Mouse (Mus musculus): Measurements from ENCODE around the gene Kif26b. TPM values are rescaled to one million over a fixed set of nuclear protein-coding genes. Genes with fewer than 3 reads are reported as not detected.
A peak's percentile ranks its signal among the peaks of the same experiment; 100 is the strongest.

Kif26b gene
- polyA plus RNA-seq, 1 experiment from 2014 or later, result 28.6 TPM

DNA sequence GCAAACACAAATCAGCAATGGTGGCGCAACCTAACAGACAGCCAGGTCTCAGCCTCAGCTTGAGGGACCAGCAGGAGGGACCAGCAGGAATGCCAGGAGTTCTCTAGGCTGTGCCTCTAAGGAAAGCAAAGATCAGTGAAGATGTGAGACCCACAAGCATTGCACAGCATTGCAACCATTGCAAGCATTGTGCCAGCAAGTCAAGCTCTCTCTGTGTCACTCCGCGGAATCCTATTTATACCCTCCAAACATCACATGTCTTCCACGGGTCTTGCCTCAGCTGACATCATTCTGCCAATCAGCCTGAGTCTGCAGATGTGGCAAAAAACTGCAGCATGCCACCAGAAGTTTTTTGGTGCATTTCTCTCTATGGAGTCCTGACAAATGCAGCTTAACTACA, 411.4 kb downstream of the Kif26b start:
- no peak overlapping the region for H3K4me2 ChIP-seq
- no peak overlapping the region for H3K4me3 ChIP-seq
- H3K4me1 ChIP-seq, result peaks cover 36% of the 10 kb centered on the region
- ATAC-seq (ENCODE audit: insufficient number of reproducible peaks, insufficient read depth, low FRiP score, low TSS enrichment, low read depth), result no peak
- no peaks in the 10 kb centered on the region for H3K9me3 ChIP-seq
- 87% methylated on average over 4 of the region's 4 CpGs for WGBS
- H3K27ac ChIP-seq, result no peak overlapping the region
- no peak overlapping the region for H3K9ac ChIP-seq
- H3K36me3 ChIP-seq, result peaks cover 4% of the 10 kb centered on the region; the same call in 1 of the 2 replicates
- H3K27me3 ChIP-seq, result no peaks in the 10 kb centered on the region

DNA sequence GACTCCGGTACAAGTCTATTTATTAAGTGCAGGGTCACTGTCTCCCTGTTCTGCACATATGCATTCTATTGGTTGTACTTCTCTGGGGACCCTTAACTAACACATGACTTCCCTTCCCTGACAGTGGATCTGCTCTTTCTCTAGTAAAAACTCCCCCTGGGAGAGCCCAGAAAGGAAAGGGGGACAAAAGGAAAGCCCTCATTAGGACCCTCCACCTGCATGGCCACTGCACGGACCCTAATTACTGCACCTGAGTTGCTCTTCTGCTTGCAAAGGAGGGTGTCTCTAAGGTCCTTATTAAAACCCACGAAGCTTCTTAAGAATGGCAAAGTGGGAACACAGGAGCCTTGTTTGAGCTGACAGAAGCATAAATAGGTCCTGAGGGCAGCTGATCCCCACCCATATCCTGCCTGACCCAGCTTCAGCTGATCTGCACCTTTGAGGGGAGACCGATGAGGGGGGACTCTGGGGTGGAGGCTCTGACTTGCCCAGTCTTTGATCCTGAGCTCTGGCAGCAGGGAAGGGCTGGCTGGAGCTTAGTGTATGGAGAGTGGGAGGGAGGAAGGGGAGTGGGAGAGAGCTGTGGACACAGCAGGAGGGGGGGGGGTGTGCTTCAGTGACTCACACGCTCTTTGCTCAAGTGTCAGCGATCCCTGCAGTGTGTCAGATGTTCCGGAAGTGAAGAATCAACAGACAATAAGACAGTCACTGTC, 413.5 kb downstream of the Kif26b start:
- ATAC-seq (ENCODE audit: insufficient number of reproducible peaks, insufficient read depth, low FRiP score, low TSS enrichment, low read depth), result no peak
- peaks cover 20% of the 10 kb centered on the region for H3K4me1 ChIP-seq
- H3K9me3 ChIP-seq, result no peaks in the 10 kb centered on the region
- no peaks in the 10 kb centered on the region for H3K27me3 ChIP-seq
- H3K36me3 ChIP-seq, result peaks cover 4% of the 10 kb centered on the region; the same call in 1 of the 2 replicates
- no peak overlapping the region for H3K27ac ChIP-seq
- 38% methylated on average over 7 of the region's 7 CpGs for WGBS
- H3K4me2 ChIP-seq, result no peak overlapping the region
- no peak overlapping the region for H3K4me3 ChIP-seq
- no peak overlapping the region for H3K9ac ChIP-seq

DNA sequence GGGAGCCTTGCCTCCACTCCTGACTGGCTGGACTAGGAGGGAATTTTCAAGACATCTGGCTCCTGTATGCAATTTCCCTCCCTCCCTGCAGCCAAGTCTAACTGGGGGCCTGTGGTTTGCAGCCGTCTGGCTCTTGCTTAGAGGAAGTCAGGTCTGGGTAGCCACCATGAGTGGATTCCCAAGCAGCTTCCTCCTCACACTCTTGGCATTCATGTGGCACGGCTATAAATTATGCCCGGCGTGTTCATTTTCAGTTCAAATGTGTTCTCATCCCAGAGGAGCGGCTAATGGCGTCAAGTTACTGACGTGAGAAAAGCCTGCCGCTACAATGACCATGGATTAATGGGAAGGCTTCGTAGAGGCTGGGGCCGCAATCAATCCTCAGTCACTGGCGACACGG, 424.0 kb downstream of the Kif26b start:
- H3K36me3 ChIP-seq, result no peaks in the 10 kb centered on the region
- H3K4me3 ChIP-seq, result no peak overlapping the region
- no peak for ATAC-seq (ENCODE audit: insufficient number of reproducible peaks, insufficient read depth, low FRiP score, low TSS enrichment, low read depth)
- peaks cover 20% of the 10 kb centered on the region for H3K4me1 ChIP-seq
- WGBS, result 53% methylated on average over 12 of the region's 12 CpGs
- H3K4me2 ChIP-seq, result no peak overlapping the region; the same call in 1 of the 2 replicates
- peaks cover 7% of the 10 kb centered on the region; the same call in 1 of the 2 replicates for H3K9me3 ChIP-seq
- 0 out of 2 replicates have a peak overlapping the region, but pooled peaks have one; percentile 16 for H3K9ac ChIP-seq
- H3K27ac ChIP-seq, result peak overlapping the region; percentile 71
- H3K27me3 ChIP-seq, result no peaks in the 10 kb centered on the region

DNA sequence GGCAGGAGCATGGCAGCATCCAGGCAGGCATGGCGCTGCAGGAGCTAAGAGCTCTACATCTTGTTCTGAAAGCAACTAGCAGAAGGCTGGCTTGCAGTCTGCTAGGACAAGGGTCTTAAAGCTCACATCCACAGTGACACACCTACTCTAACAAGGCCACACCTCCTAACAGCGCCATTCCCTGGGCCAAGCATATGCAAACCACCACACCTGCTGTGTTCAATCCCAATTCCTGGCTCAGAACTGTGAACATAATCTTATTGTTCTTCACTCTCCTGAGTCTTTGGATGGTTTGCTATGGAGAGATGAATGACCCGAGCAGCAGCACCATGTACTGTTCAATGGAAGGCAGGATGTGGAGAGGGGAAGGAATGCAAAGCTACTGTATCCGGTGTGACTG, 429.7 kb downstream of the Kif26b start:
- H3K9me3 ChIP-seq, result no peaks in the 10 kb centered on the region
- H3K9ac ChIP-seq, result no peak overlapping the region
- no peak overlapping the region for H3K4me3 ChIP-seq
- H3K4me2 ChIP-seq, result no peak overlapping the region
- no peaks in the 10 kb centered on the region for H3K36me3 ChIP-seq
- peaks cover 16% of the 10 kb centered on the region for H3K4me1 ChIP-seq
- no peaks in the 10 kb centered on the region for H3K27me3 ChIP-seq
- ATAC-seq (ENCODE audit: insufficient number of reproducible peaks, insufficient read depth, low FRiP score, low TSS enrichment, low read depth), result no peak
- no peak overlapping the region for H3K27ac ChIP-seq
- WGBS, result 89% methylated on average over 4 of the region's 4 CpGs

DNA sequence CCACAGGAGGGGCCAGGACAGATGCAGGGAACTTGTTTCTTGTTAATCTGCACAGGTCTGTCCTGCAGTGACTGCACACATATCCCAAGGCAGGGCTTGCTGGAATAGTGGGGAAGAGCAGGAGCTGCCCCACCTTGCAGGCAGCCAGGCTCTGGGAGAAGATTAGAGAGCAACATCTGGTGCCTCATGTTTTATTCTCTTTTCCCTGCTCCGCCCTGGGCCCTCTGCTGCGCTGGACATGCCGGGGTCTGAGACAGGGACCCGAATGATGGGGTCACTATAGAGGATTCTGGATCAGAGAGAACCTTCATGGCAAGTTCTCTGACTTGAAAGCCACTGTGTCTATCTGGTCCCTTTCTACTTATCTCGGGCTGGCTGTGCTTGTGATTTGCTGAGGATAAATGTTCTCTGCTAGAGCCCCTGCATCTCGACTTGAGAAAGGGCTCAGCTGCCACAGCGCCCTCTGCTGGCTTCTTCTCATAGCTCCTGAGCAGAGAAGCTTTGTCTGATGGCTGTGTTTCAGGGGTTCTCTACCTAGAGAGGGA, 431.2 kb downstream of the Kif26b start:
- WGBS, result 46% methylated on average over 7 of the region's 7 CpGs
- Histone ChIP-seq H3K4me3 (no peak overlapping the region), H3K9ac (no peak overlapping the region), H3K4me1 (peaks cover 14% of the 10 kb centered on the region), H3K27me3 (no peaks in the 10 kb centered on the region), H3K36me3 (peaks cover 2% of the 10 kb centered on the region; the same call in 1 of the 2 replicates), H3K4me2 (no peak overlapping the region), H3K27ac (no peak overlapping the region; the same call in 1 of the 2 replicates), H3K9me3 (no peaks in the 10 kb centered on the region)
- ATAC-seq (ENCODE audit: insufficient number of reproducible peaks, insufficient read depth, low FRiP score, low TSS enrichment, low read depth), result no peak

DNA sequence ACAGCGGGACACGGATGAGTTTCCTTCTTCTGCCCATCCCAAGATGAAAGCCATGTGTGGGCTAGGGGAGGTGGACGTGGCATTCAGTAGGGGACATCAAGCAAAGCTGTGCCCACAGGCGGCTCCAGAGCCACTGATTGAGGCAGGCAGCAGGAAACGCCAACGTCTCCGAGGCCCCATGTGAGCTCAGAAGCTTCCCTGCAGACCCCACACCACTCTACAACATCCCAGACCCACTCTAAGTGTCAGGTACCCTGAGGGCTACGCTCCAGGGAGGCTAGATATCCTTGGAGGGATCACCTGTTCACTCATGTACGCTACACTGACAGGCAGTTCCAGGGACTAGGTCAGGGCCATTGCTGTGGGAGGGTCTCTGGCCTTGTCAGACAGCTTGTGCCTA, 432.7 kb downstream of the Kif26b start:
- Histone ChIP-seq H3K36me3 (peaks cover 6% of the 10 kb centered on the region; the same call in 1 of the 2 replicates), H3K4me2 (no peak overlapping the region), H3K4me1 (peaks cover 14% of the 10 kb centered on the region), H3K9me3 (no peaks in the 10 kb centered on the region), H3K27me3 (no peaks in the 10 kb centered on the region), H3K9ac (no peak overlapping the region), H3K4me3 (no peak overlapping the region), H3K27ac (no peak overlapping the region)
- WGBS, result 65% methylated on average over 9 of the region's 9 CpGs
- ATAC-seq (ENCODE audit: insufficient number of reproducible peaks, insufficient read depth, low FRiP score, low TSS enrichment, low read depth), result no peak

DNA sequence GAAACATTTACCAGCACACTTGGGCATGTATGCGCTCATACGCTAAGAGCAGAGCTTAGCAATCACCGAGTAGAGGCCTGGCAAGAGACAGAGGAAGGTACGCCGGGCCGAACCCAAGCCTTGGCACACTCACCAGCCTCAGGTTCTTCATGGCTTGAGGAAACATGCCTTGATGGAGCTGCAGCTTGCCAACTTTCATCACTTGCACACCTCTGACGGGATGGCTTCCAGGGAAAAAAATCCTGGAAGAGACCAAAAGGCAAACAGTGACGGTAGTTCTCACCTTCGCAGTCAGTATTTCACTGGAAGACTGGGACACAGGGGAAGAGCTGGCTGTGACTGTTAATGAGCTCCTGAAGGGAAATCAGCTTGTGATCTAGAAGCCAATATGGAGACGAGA, 443.1 kb downstream of the Kif26b start:
- Histone ChIP-seq H3K9me3 (no peaks in the 10 kb centered on the region), H3K4me2 (no peak overlapping the region), H3K4me1 (peaks cover 24% of the 10 kb centered on the region), H3K4me3 (no peak overlapping the region), H3K36me3 (0 out of 2 replicates have a peak, but pooled peaks cover 2% of the 10 kb centered on the region), H3K27me3 (no peaks in the 10 kb centered on the region), H3K9ac (no peak overlapping the region), H3K27ac (no peak overlapping the region)
- WGBS, result 88% methylated on average over 10 of the region's 10 CpGs
- no peak for ATAC-seq (ENCODE audit: insufficient number of reproducible peaks, insufficient read depth, low FRiP score, low TSS enrichment, low read depth)

DNA sequence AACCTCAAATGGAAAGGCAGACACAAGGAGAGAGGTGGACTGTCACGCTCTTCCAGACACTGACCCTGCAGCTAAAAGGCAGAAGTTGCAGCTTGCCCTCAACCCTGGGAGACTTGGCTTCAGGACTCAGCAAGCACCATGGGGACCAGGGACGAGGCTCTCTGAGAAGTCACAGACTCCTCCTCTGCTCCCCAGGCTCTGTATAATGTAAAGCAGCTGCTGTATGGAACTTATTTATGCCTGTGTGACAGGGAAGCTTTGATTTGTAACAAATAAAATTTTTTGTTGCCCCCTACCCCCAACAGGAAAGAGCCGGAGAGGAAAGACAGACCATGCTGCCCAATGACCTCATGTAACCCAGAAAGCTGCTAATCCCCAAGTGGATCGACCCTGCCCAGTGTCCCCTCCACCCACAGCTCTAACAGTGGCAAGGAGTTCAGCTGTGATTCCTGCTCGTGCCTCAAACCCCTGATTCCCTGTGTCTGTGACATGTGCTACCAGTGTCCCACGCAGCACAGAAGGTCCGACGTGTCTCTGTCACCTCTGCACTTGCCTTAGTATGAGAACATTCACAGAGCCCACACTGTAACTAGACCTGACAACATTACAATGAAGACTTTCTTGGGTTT, 449.8 kb downstream of the Kif26b start:
- H3K4me2 ChIP-seq, result 0 out of 2 replicates have a peak overlapping the region, but pooled peaks have one; percentile 19
- no peaks in the 10 kb centered on the region for H3K27me3 ChIP-seq
- no peak overlapping the region for H3K4me3 ChIP-seq
- 18% methylated on average over 8 of the region's 8 CpGs for WGBS
- no peak overlapping the region for H3K9ac ChIP-seq
- H3K4me1 ChIP-seq, result peaks cover 66% of the 10 kb centered on the region
- no peaks in the 10 kb centered on the region for H3K36me3 ChIP-seq
- H3K9me3 ChIP-seq, result no peaks in the 10 kb centered on the region
- H3K27ac ChIP-seq, result peak overlapping the region; percentile 48; the same call in 1 of the 2 replicates
- ATAC-seq (ENCODE audit: insufficient number of reproducible peaks, insufficient read depth, low FRiP score, low TSS enrichment, low read depth), result no peak

DNA sequence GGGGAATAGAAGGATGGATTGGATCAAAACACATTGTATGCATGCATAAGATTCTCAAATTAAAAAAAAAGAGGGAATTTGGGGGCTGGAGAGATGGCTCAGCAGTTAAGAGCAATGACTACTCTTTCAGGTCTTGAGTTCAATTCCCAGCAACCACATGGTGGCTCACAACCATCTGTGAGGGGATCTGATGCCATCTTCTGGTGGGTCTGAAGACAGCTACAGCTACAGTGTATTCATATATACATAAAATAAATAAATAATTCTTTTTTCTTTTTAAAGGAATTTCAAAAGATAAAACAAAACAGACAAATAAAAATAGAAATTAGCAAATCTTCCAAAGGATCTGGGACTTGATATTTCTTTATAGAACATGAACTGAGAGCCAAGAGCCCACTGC, 451.3 kb downstream of the Kif26b start:
- no peak for ATAC-seq (ENCODE audit: insufficient number of reproducible peaks, insufficient read depth, low FRiP score, low TSS enrichment, low read depth)
- H3K36me3 ChIP-seq, result no peaks in the 10 kb centered on the region
- H3K4me2 ChIP-seq, result no peak overlapping the region
- peaks cover 57% of the 10 kb centered on the region for H3K4me1 ChIP-seq
- no peak overlapping the region for H3K27ac ChIP-seq
- H3K9me3 ChIP-seq, result no peaks in the 10 kb centered on the region
- no peak overlapping the region for H3K4me3 ChIP-seq
- no peak overlapping the region for H3K9ac ChIP-seq
- H3K27me3 ChIP-seq, result no peaks in the 10 kb centered on the region

DNA sequence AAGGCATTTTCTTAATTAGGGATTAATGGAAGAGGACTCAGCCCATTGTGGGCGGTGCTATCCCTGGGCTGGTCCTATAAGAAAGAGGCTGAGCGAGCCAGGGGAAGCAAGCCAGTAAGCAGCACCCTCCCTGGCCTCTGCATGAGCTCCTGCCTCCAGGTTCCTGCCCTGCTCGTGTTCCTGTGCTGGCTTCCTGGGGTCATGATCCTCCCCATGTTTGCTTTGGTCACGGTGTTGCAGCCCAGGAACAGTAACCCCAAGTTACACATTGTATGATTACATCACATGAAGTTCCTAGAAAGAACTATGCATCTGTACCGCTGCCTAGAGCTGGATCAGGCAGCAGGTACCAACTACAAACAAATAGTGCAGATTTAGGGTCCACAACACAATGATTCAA, 452.7 kb downstream of the Kif26b start:
- no peaks in the 10 kb centered on the region for H3K27me3 ChIP-seq
- H3K4me2 ChIP-seq, result no peak overlapping the region
- H3K9ac ChIP-seq, result no peak overlapping the region
- H3K4me3 ChIP-seq, result no peak overlapping the region
- no peaks in the 10 kb centered on the region for H3K9me3 ChIP-seq
- H3K27ac ChIP-seq, result no peak overlapping the region; the same call in 1 of the 2 replicates
- no peak for ATAC-seq (ENCODE audit: insufficient number of reproducible peaks, insufficient read depth, low FRiP score, low TSS enrichment, low read depth)
- 64% methylated on average over 5 of the region's 5 CpGs for WGBS
- no peaks in the 10 kb centered on the region for H3K36me3 ChIP-seq
- H3K4me1 ChIP-seq, result peaks cover 46% of the 10 kb centered on the region

DNA sequence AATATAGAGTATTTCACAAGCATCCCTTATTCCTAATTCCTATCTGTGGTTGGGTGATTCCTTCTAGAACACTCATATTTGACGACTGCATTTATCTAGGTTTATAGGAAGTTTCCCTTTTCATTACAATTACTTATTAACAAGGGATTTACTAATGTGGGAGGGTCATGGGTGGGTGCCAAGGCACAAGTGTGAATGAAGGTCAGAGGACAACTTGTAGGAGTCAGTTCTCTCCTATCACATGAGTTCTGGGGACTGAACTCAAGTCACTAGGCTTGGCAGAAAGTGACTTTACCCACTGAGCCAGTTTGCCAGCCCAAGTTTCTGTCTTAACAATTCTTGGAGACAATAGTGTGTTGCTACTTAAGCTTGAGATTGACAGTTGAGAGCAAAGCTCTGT, 459.3 kb downstream of the Kif26b start:
- no peaks in the 10 kb centered on the region for H3K9me3 ChIP-seq
- WGBS, result 76% methylated on average over 1 of the region's 1 CpGs
- no peak overlapping the region for H3K27ac ChIP-seq
- no peaks in the 10 kb centered on the region for H3K27me3 ChIP-seq
- H3K4me1 ChIP-seq, result peaks cover 28% of the 10 kb centered on the region
- no peak overlapping the region for H3K4me3 ChIP-seq
- no peak for ATAC-seq (ENCODE audit: insufficient number of reproducible peaks, insufficient read depth, low FRiP score, low TSS enrichment, low read depth)
- H3K9ac ChIP-seq, result no peak overlapping the region
- no peaks in the 10 kb centered on the region for H3K36me3 ChIP-seq
- no peak overlapping the region for H3K4me2 ChIP-seq

Data from embryonic facial prominence, embryonic 13.5 days (tissue).